Mouse (Mus musculus): ENCODE measurements around the gene Sap30bp. TPM values are rescaled to one million over a fixed set of nuclear protein-coding genes. Genes with fewer than 3 reads are reported as not detected.

Sap30bp gene
- total RNA-seq, 2 experiments from 2014 or later = 20.6 to 23.8 TPM

GRCm38 (mm10) chr11:115904231-115904955, 28.7 kb upstream of the Sap30bp start:
- DNase-seq = no peak
- intact Hi-C loops (cut with DNase I) = no loop called here

GRCm38 (mm10) chr11:115904956-115905790, 27.9 kb upstream of the Sap30bp start:
- DNase-seq = no peak
- intact Hi-C loops (cut with DNase I) = no loop called here

- intact Hi-C loops (cut with DNase I) = no loop called here
- no peak for DNase-seq
Measured at GRCm38 (mm10) chr11:115906116-115906515, 27.0 kb upstream of the Sap30bp start.

DNA sequence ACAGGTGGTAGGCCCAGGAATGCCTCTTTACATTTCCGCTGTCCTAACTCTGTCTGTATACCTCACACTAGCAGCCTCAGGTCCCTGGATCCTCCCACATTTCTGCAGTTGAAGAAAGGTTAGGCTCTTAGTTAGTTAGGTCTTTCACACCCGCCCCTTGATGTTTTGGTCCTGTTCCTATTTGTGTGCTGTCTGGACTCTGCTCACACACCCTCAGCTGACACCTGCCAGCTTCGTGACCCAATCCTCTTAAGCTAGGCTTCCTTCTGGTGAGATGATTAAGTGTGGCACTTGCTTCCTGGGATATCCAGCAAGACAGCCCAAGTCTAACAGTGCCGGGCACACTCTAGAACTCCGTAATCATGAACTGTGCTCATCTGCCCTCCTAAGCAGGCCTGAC, 26.6 kb upstream of the Sap30bp start:
- intact Hi-C loops (cut with DNase I) = no loop called here
- no peak for DNase-seq

GRCm38 (mm10) chr11:115911134-115911561, 21.9 kb upstream of the Sap30bp start:
- intact Hi-C loops (cut with DNase I) = no loop called here

DNA sequence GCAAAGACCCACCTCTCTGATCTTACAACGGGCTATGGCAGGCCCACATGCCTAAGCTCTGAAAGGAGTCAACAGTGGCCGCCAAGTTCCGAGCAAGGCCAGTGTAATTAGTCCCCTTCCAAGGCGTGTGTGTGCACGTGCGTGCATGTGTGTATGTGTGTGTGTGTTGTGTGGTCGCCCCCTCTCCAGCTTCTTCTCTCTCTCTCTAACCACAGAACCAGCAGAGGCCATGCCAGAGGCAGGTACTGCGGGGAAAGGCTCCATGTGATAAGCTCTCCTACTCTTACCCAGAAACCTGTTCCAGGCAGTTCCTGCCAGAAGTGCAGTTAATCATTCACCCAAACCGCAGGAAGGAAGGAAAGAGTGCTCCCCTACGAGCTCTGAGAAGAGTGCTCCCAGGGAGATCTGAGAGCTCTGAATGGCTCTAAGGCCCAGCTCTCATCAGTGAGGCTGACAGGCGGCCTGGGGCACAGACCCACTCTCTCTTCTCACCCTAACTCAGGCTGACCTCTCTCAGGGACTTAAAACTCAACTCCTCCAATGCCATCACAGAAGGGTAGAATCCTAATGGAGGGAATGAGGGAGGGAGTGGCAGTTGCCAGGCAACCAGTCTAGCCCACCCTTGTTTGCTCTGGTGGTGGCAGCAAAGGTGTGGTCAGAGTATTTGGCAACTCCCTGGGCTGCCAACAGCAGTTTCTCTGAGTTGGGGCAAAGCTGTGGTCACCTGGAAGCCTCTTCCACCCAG, 21.3 kb upstream of the Sap30bp start, which contains the start of gene Smim6:
Gene Smim6 (plus strand): TSS at position 386 of the 745 bp plus-strand sequence.
- intact Hi-C loops (cut with DNase I) = no loop called here
- no peak for DNase-seq

More at GRCm38 (mm10) chr11:115911134-115911561, 21.9 kb upstream of the Sap30bp start:
- peak in 1 of 2 experiments; percentile 43 for DNase-seq

DNA sequence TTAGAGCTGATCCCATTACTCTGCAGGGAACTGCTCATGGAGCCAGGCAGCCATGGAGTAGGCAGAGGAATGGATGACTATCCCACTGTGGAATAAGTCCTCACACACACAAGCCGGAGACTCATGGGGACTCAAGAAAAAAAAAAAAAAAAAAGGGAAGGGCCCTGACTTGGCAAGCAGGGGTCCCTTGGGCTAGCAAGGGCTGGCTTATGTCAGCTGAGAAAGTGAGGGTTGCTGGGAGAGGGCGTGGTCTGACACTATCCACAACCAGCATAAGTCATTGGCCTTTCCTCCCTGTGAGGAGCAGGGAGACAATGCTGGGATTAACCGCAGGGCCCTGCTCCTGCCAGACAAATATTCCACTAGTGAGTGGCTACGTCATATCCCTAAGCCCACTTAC, 16.5 kb upstream of the Sap30bp start:
- DNase-seq = no peak
- intact Hi-C loops (cut with DNase I) = no loop called here

GRCm38 (mm10) chr11:115918637-115919036, 14.4 kb upstream of the Sap30bp start:
- no peak for DNase-seq
- intact Hi-C loops (cut with DNase I) = loop anchor here (2.0 kb wide), 1 partner anchor 24 kb away; no protein-coding TSS in a partner anchor

GRCm38 (mm10) chr11:115919073-115919472, 14.0 kb upstream of the Sap30bp start:
- intact Hi-C loops (cut with DNase I) = loop anchor here (2.0 kb wide), 1 partner anchor 24 kb away; no protein-coding TSS in a partner anchor

GRCm38 (mm10) chr11:115920110-115920818, 12.8 kb upstream of the Sap30bp start:
- peak; percentile 39 to 64 for DNase-seq
- intact Hi-C loops (cut with DNase I) = no loop called here

More at GRCm38 (mm10) chr11:115919073-115919472, 14.0 kb upstream of the Sap30bp start:
- DNase-seq = no peak

DNA sequence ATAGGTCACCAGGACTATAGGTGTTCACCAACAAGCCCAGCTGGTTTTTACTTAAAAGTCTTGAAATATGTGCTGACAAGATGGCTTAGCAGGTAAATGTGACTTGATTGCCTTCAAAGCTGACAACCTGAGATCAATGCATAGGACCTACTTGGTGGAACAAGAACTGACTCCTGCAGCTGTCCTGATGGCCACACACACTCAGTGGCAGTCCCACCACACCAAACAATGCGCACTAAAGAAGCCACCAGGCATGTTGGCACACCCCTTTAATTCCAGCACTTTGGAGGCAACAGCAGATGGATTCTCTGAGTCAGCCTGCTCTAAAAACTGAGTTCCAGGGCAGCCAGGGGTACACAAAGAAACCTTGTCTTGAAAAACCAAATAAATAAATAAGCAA, 11.1 kb upstream of the Sap30bp start:
- intact Hi-C loops (cut with DNase I) = no loop called here
- DNase-seq = no peak

GRCm38 (mm10) chr11:115929031-115929430, 4.1 kb upstream of the Sap30bp start:
- DNase-seq = no peak
- intact Hi-C loops (cut with DNase I) = no loop called here

- DNase-seq = no peak
- intact Hi-C loops (cut with DNase I) = no loop called here
Measured at GRCm38 (mm10) chr11:115929818-115930217, 3.3 kb upstream of the Sap30bp start.

- intact Hi-C loops (cut with DNase I) = no loop called here
- DNase-seq = no peak
Measured at GRCm38 (mm10) chr11:115931235-115931634, 1.8 kb upstream of the Sap30bp start.

DNA sequence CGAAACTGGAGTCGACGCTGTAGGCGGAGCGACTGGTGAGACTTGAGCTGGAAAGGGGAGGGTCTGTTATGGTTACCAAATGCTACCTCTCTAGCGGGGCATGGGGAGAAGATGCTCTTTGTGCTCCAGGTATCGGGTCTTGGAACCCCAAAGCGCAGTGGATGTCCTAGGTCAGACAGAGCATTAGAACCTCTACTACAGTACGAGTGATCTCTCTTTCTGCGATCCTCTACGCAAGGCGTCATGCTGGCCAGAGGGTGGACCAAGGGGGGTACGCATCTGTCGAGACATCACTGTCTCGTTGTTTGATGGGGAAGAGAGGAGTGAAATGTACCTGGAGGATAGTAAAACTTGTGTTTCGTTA, 647 bp downstream of the Sap30bp start:
- DNase-seq = peak in 1 of 2 experiments; percentile 13
- intact Hi-C loops (cut with DNase I) = no loop called here

DNA sequence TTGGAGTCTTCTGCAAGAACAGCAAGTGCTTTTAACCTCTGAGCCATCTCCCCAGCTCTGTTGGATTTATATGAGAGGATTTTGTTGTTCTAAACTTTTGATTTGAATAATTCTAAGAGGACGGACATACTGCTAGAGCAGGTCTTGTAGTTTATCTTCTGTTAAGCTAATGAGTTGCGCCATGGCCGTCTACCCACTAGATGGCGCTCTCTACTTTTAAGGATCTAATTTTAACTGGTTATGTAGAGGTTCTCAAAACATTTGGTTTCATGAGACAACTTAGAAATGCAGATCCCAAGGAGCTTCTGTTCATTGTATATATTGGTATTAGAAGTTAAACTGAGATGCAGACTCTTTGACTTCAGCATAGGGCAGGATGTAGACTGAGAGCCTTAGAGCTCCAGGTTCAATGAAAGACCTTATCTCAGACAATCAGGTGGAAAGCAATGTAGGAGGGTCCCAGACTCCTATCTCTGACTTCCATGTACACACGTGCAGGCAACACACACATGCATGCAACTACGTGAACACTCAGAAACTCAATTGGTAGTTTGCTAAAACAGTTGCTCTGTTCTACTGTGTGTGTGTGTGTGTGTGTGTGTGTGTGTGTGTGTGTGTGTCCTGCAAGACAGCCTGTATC, 6.7 kb downstream of the Sap30bp start:
- peak; percentile 52 to 76 for DNase-seq

GRCm38 (mm10) chr11:115941980-115942379, 8.9 kb downstream of the Sap30bp start:
- DNase-seq = no peak
- intact Hi-C loops (cut with DNase I) = no loop called here

More for the DNA sequence above, 6.7 kb downstream of the Sap30bp start:
- intact Hi-C loops (cut with DNase I) = loop anchor here (1.0 to 5.0 kb wide), 3 partner anchors 59 to 192 kb away; partner anchors contain the start of gene Trim65

DNA sequence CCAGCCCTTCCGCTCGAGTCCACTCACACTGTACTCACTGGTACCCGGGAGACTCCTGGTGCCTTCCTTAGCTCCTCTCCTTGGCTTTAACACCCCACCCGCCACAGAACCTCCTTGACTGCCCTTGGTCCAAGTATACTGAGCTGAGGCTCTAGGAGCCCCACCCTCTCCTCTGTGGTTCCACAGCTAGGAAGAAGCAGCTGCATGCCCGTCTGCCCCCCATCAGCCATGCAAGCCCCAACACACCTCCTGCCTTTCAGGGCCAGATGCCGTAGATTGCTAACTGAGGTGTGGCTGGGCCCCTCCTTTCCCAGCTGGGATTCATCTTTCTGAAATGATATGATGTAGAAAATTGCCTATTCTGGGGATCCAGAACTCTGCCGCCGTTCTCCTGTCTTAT, 12.2 kb downstream of the Sap30bp start:
- intact Hi-C loops (cut with DNase I) = no loop called here
- no peak for DNase-seq

- DNase-seq = peak in 1 of 2 experiments; percentile 30
- intact Hi-C loops (cut with DNase I) = no loop called here
Measured at GRCm38 (mm10) chr11:115946221-115946828, 13.2 kb downstream of the Sap30bp start.
